Mouse (Mus musculus) ES-E14 (cell line): ENCODE measurements at regions not wholly inside any gene's neighbourhood (a gene's known extent, or its start where the extent isn't known, plus 50 kb on each side); places are given as distances from the start of the nearest gene placed in this dataset.
"Not testable (repeated sequence)": the region's sequence is repeated elsewhere in the genome, so short reads cannot be mapped to it uniquely, and the experiment has no call there.

Source experiments
- DNase-seq: peaks from one replicate; pipeline ENCODE4 v3.0.0-alpha.2; 2013; ENCODE audit warnings: low read depth, low spot score
- H3K27ac ChIP-seq: 2 replicates; pipeline ENCODE4 v1.5.1; 2012; ENCODE audit warnings: low read depth, mild to moderate bottlenecking, low read length, moderate library complexity, mixed read lengths; ENCODE audit not compliant: poor library complexity, insufficient read depth, severe bottlenecking
- H3K36me3 ChIP-seq: 2 replicates; pipeline ENCODE4 v1.6.1; 2012; ENCODE audit warnings: mild to moderate bottlenecking, low read length, moderate library complexity, mixed read lengths; ENCODE audit not compliant: control insufficient read depth, poor library complexity, insufficient read depth, severe bottlenecking
- H3K4me1 ChIP-seq, 2 experiments: fragments of 150-350 bp in 1 of 2; sonication (generic) in 1 of 2; 2 replicates each; pipeline ENCODE4 v1.6.1; 2012; ENCODE audit warnings: low read length in 2 of 2, mild to moderate bottlenecking in 1 of 2, mixed read lengths in 1 of 2; ENCODE audit not compliant: control insufficient read depth in 2 of 2, insufficient read depth in 2 of 2, poor library complexity in 1 of 2
- H3K4me3 ChIP-seq, 2 experiments: fragments of 150-350 bp in 1 of 2; sonication (generic) in 1 of 2; 2 replicates each; pipeline ENCODE4 v1.5.1; 2012; ENCODE audit warnings: low read length in 2 of 2, low read depth in 1 of 2, mild to moderate bottlenecking in 1 of 2, mixed read lengths in 1 of 2; ENCODE audit not compliant: insufficient read depth in 1 of 2, poor library complexity in 1 of 2, severe bottlenecking in 1 of 2
- H3K9ac ChIP-seq: 2 replicates; pipeline ENCODE4 v1.6.1; 2012; ENCODE audit warnings: low read depth, mild to moderate bottlenecking, low read length, mixed read lengths; ENCODE audit not compliant: poor library complexity, insufficient read depth, severe bottlenecking
- H3K9me3 ChIP-seq: fragments of 150-350 bp; sonication (generic); 2 replicates; pipeline ENCODE4 v1.6.1; 2012; ENCODE audit warnings: low read depth, mild to moderate bottlenecking, low read length; ENCODE audit not compliant: control insufficient read depth, insufficient read depth
- CHD2 ChIP-seq: IDR thresholded peaks from 2 replicates; pipeline ENCODE4 v1.6.1; 2014; ENCODE audit warnings: mild to moderate bottlenecking, low read depth, low read length, inconsistent platforms
- HCFC1 ChIP-seq: IDR thresholded peaks from 2 replicates; pipeline ENCODE4 v1.6.1; 2012; ENCODE audit warnings: low read length, inconsistent platforms, borderline replicate concordance; ENCODE audit not compliant: insufficient read depth
- MAFK ChIP-seq: IDR thresholded peaks from 2 replicates; pipeline ENCODE4 v1.6.1; 2014; ENCODE audit warnings: mild to moderate bottlenecking, low read depth, low read length, inconsistent platforms; ENCODE audit not compliant: insufficient read depth
- ZC3H11A ChIP-seq: IDR thresholded peaks from 2 replicates; pipeline ENCODE4 v1.6.1; 2012; ENCODE audit warnings: low read depth, mild to moderate bottlenecking, inconsistent platforms, low read length, borderline replicate concordance
- ZNF384 ChIP-seq: IDR thresholded peaks from 2 replicates; pipeline ENCODE4 v1.6.1; 2012; ENCODE audit warnings: low read depth, low read length, inconsistent platforms
- in situ Hi-C, 2 experiments: fragments of 600-800 bp; cut with MboI; formaldehyde crosslinking; loops; one replicate each; pipeline ENCODE4 v1.15.1; 2025; ENCODE audit warnings: low sequenced_read_pairs in 2 of 2, inconsistent platforms in 1 of 2; ENCODE audit not compliant: unreplicated experiment in 2 of 2

- in situ Hi-C loops = no loop called here
- Histone ChIP-seq H3K4me1 (no peaks in the 10 kb centered on the region), H3K4me3 (no peak overlapping the region), H3K36me3 (no peaks in the 10 kb centered on the region), H3K9me3 (no peaks in the 10 kb centered on the region), H3K9ac (no peak overlapping the region), H3K27ac (no peak overlapping the region)
- DNase-seq = no peak
- TF ChIP-seq ZNF384 (no peak), CHD2 (no peak), ZC3H11A (no peak), HCFC1 (no peak), MAFK (no peak)
These were observed 888.5 kb downstream of the Dpp10 start for GRCm38 (mm10) chr1:123156851-123157250.

GRCm38 (mm10) chr1:123154558-123154957 is 890.8 kb downstream of the Dpp10 start:
- Histone ChIP-seq H3K4me1 (no peaks in the 10 kb centered on the region), H3K4me3 (no peak overlapping the region), H3K36me3 (no peaks in the 10 kb centered on the region), H3K9ac (no peak overlapping the region), H3K27ac (no peak overlapping the region), H3K9me3 (no peaks in the 10 kb centered on the region)
- TF ChIP-seq ZC3H11A (no peak), CHD2 (no peak), ZNF384 (no peak), HCFC1 (no peak), MAFK (no peak)
- in situ Hi-C loops = no loop called here
- no peak for DNase-seq

GRCm38 (mm10) chr1:123133891-123134290 is 911.5 kb downstream of the Dpp10 start:
- H3K36me3 ChIP-seq, H3K9ac ChIP-seq, in situ Hi-C loops, H3K4me3 ChIP-seq, H3K4me1 ChIP-seq, H3K9me3 ChIP-seq, H3K27ac ChIP-seq: not testable (repeated sequence)
- DNase-seq = peak; percentile 11
